Mouse (Mus musculus): Measurements from ENCODE around the gene Perm1.

Gene Perm1

GRCm38 (mm10) chr4:156202462-156202893 lies 13.2 kb upstream of the Perm1 start:
- DNase-seq, result peak; percentile 96

GRCm38 (mm10) chr4:156203001-156203412 lies 12.7 kb upstream of the Perm1 start, which contains the start of gene AW011738:
AW011738 (plus strand) TSS chr4:156203304.
- DNase-seq, result peak; percentile 98

- peak; percentile 95 for DNase-seq
Observed at GRCm38 (mm10) chr4:156203413-156204131, 12.1 kb upstream of the Perm1 start.

GRCm38 (mm10) chr4:156208872-156209271 lies 6.8 kb upstream of the Perm1 start:
- no peak for DNase-seq

GRCm38 (mm10) chr4:156209963-156210635 lies 5.6 kb upstream of the Perm1 start:
- DNase-seq, result no peak

- DNase-seq, result peak; percentile 63
Observed at GRCm38 (mm10) chr4:156213134-156213533, 2.5 kb upstream of the Perm1 start.

- no peak for DNase-seq
Observed at GRCm38 (mm10) chr4:156216196-156216595, 528 bp downstream of the Perm1 start.

GRCm38 (mm10) chr4:156217022-156217669 lies 1.5 kb downstream of the Perm1 start:
- peak; percentile 97 for DNase-seq

- DNase-seq, result peak; percentile 95
Observed at GRCm38 (mm10) chr4:156217838-156218237, 2.2 kb downstream of the Perm1 start.

- no peak for DNase-seq
Observed at GRCm38 (mm10) chr4:156219936-156220335, 4.3 kb downstream of the Perm1 start.

- DNase-seq, result no peak
Observed at GRCm38 (mm10) chr4:156224276-156224675, 8.6 kb downstream of the Perm1 start.

- peak; percentile 96 for DNase-seq
Observed at GRCm38 (mm10) chr4:156227752-156228392, 12.2 kb downstream of the Perm1 start.

- DNase-seq, result peak; percentile 94
Observed at GRCm38 (mm10) chr4:156228393-156229024, 12.8 kb downstream of the Perm1 start.

- peak; percentile 94 for DNase-seq
Observed at GRCm38 (mm10) chr4:156234021-156234501, 18.4 kb downstream of the Perm1 start.

GRCm38 (mm10) chr4:156234701-156235213 lies 19.1 kb downstream of the Perm1 start, which contains the start of gene Plekhn1:
Plekhn1 (minus strand) TSS chr4:156234857.
- DNase-seq, result peak; percentile 98

GRCm38 (mm10) chr4:156235360-156235770 lies 19.7 kb downstream of the Perm1 start:
- DNase-seq, result no peak

GRCm38 (mm10) chr4:156235808-156236533 lies 20.3 kb downstream of the Perm1 start, which contains the start of gene Noc2l:
Noc2l (plus strand) TSS chr4:156236010.
- DNase-seq, result peak; percentile 99

- DNase-seq, result no peak
Observed at GRCm38 (mm10) chr4:156236651-156237447, 21.2 kb downstream of the Perm1 start.

- no peak for DNase-seq
Observed at GRCm38 (mm10) chr4:156249567-156249966, 33.9 kb downstream of the Perm1 start.

GRCm38 (mm10) chr4:156251081-156251480 lies 35.4 kb downstream of the Perm1 start:
- no peak for DNase-seq
